14 mouse cellular contexts compared by ENCODE assay signal in the genomic region with DNA sequence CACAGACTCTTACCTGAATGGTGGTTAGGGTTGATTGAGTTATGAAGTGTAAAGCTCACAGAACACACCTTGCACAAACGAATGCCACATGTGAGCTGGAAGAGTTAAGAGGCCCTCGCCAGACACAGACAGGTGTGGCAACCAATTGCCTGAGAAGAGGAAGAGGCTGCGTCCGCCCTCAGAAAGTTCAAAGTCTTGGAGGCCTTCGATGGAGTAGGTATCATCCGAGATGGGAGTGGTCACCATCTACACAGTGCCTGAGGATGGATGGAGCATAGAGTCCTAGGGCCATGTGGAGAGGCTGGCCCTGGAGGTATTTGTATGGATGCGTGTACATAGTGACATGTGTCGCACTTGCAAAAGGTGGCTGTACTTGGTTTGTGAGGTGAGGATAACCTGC.
"Had no signal": no experiment of that assay in that cellular context is flagged by ENCODE, and none has a peak within 500 bp of the region (broad histone marks: within the 10 kb centered on the region; RNA-seq: fewer than 3 reads in every experiment).

No protein-coding gene starts in this region.

- H3K36me3 ChIP-seq: kidney, embryonic 15.5 days; limb, embryonic 12.5 days; liver, embryonic 13.5 days; lung, embryonic 15.5 days; neural tube, embryonic 13.5 days; stomach, embryonic 15.5 days had no signal

- H3K9me3 ChIP-seq: kidney, embryonic 15.5 days; limb, embryonic 12.5 days; liver, embryonic 13.5 days; lung, embryonic 15.5 days; neural tube, embryonic 13.5 days; stomach, embryonic 15.5 days had no signal

- DNase-seq: kidney, adult 2 months; kidney, postnatal 14 days; liver; liver, embryonic 13.5 days; liver, postnatal 0 days; lung, postnatal 36 days; thymus, adult 2 months; thymus, postnatal 25 days had no signal

- H3K4me1 ChIP-seq: kidney, embryonic 15.5 days; liver, embryonic 13.5 days; lung, embryonic 15.5 days; stomach, embryonic 15.5 days had no signal

- ATAC-seq: liver, postnatal 0 days had no signal

- H3K27ac ChIP-seq: kidney, embryonic 15.5 days; left cerebral cortex, adult 2 months; limb, embryonic 12.5 days; liver, embryonic 13.5 days; lung, embryonic 15.5 days; neural tube, embryonic 13.5 days; stomach, embryonic 15.5 days had no signal

- H3K4me2 ChIP-seq: kidney, embryonic 15.5 days; limb, embryonic 12.5 days; liver, embryonic 13.5 days; lung, embryonic 15.5 days; neural tube, embryonic 13.5 days; stomach, embryonic 15.5 days had no signal

- H3K4me3 ChIP-seq: kidney, embryonic 15.5 days; left cerebral cortex, adult 2 months; limb, embryonic 12.5 days; liver, embryonic 13.5 days; lung, embryonic 15.5 days; neural tube, embryonic 13.5 days; stomach, embryonic 15.5 days had no signal

- H3K27me3 ChIP-seq: liver, embryonic 13.5 days; neural tube, embryonic 13.5 days; stomach, embryonic 15.5 days had no signal

- H3K9ac ChIP-seq: kidney, embryonic 15.5 days; limb, embryonic 12.5 days; liver, embryonic 13.5 days; liver, postnatal 0 days; lung, embryonic 15.5 days; neural tube, embryonic 13.5 days; stomach, embryonic 15.5 days had no signal
